Mouse (Mus musculus): ENCODE measurements at regions not wholly inside any gene's neighbourhood (a gene's known extent, or its start where the extent isn't known, plus 50 kb on each side); places are given as distances from the start of the nearest gene placed in this dataset.
A peak's percentile ranks its signal among the peaks of the same experiment; 100 is the strongest.

GRCm38 (mm10) chr1:186508358-186508757 is 197.4 kb downstream of the Tgfb2 start:
- no peaks in the 10 kb centered on the region for H3K36me3 ChIP-seq (ENCODE audit: control insufficient read depth, insufficient read depth, low read length)
- no peak overlapping the region for H3K4me3 ChIP-seq (ENCODE audit: low read length)
- no peak for ATAC-seq (ENCODE audit: low FRiP score, low TSS enrichment)
- WGBS, result 37% methylated on average over 7 of the region's 7 CpGs
- H3K9me3 ChIP-seq (ENCODE audit: control insufficient read depth, low read length), result no peaks in the 10 kb centered on the region
- H3K4me2 ChIP-seq (replicated peaks; ENCODE audit: low read depth, low read length), result no peak overlapping the region
- no peak overlapping the region for H3K9ac ChIP-seq (ENCODE audit: low read depth, low read length)
- H3K4me1 ChIP-seq (ENCODE audit: control insufficient read depth, insufficient read depth, low read length), result peaks cover 4% of the 10 kb centered on the region; the same call in 1 of the 2 replicates
- peak overlapping the region; percentile 51; the same call in 1 of the 2 replicates for H3K27ac ChIP-seq (ENCODE audit: low read depth, low read length)
- H3K27me3 ChIP-seq (ENCODE audit: control insufficient read depth, insufficient read depth, low read length), result no peaks in the 10 kb centered on the region

- Histone ChIP-seq H3K4me2 (replicated peaks; ENCODE audit: low read depth, low read length) (no peak overlapping the region), H3K27me3 (ENCODE audit: control insufficient read depth, insufficient read depth, low read length) (no peaks in the 10 kb centered on the region), H3K36me3 (ENCODE audit: control insufficient read depth, insufficient read depth, low read length) (no peaks in the 10 kb centered on the region), H3K4me3 (ENCODE audit: low read length) (no peak overlapping the region), H3K4me1 (ENCODE audit: control insufficient read depth, insufficient read depth, low read length) (peaks cover 4% of the 10 kb centered on the region; the same call in 1 of the 2 replicates), H3K27ac (ENCODE audit: low read depth, low read length) (no peak overlapping the region), H3K9ac (ENCODE audit: low read depth, low read length) (no peak overlapping the region), H3K9me3 (ENCODE audit: control insufficient read depth, low read length) (no peaks in the 10 kb centered on the region)
- 79% methylated on average over 8 of the region's 8 CpGs for WGBS
- no peak for ATAC-seq (ENCODE audit: low FRiP score, low TSS enrichment)
Observed at GRCm38 (mm10) chr1:186507956-186508355, 197.8 kb downstream of the Tgfb2 start.

GRCm38 (mm10) chr1:186506517-186506916 is 199.3 kb downstream of the Tgfb2 start:
- WGBS, result 88% methylated on average over 7 of the region's 7 CpGs
- Histone ChIP-seq H3K9me3 (ENCODE audit: control insufficient read depth, low read length) (no peaks in the 10 kb centered on the region), H3K27ac (ENCODE audit: low read depth, low read length) (no peak overlapping the region), H3K4me1 (ENCODE audit: control insufficient read depth, insufficient read depth, low read length) (peaks cover 10% of the 10 kb centered on the region), H3K9ac (ENCODE audit: low read depth, low read length) (no peak overlapping the region), H3K4me3 (ENCODE audit: low read length) (no peak overlapping the region), H3K27me3 (ENCODE audit: control insufficient read depth, insufficient read depth, low read length) (no peaks in the 10 kb centered on the region), H3K36me3 (ENCODE audit: control insufficient read depth, insufficient read depth, low read length) (no peaks in the 10 kb centered on the region), H3K4me2 (replicated peaks; ENCODE audit: low read depth, low read length) (no peak overlapping the region)
- ATAC-seq (ENCODE audit: low FRiP score, low TSS enrichment), result no peak

GRCm38 (mm10) chr1:186505912-186506311 is 199.9 kb downstream of the Tgfb2 start:
- no peak for ATAC-seq (ENCODE audit: low FRiP score, low TSS enrichment)
- WGBS, result 71% methylated on average over 1 of the region's 1 CpGs
- H3K4me3 ChIP-seq (ENCODE audit: low read length), result no peak overlapping the region
- H3K9me3 ChIP-seq (ENCODE audit: control insufficient read depth, low read length), result no peaks in the 10 kb centered on the region
- H3K27ac ChIP-seq (ENCODE audit: low read depth, low read length), result no peak overlapping the region
- H3K4me2 ChIP-seq (replicated peaks; ENCODE audit: low read depth, low read length), result no peak overlapping the region
- no peaks in the 10 kb centered on the region for H3K27me3 ChIP-seq (ENCODE audit: control insufficient read depth, insufficient read depth, low read length)
- no peaks in the 10 kb centered on the region for H3K36me3 ChIP-seq (ENCODE audit: control insufficient read depth, insufficient read depth, low read length)
- peaks cover 12% of the 10 kb centered on the region for H3K4me1 ChIP-seq (ENCODE audit: control insufficient read depth, insufficient read depth, low read length)
- H3K9ac ChIP-seq (ENCODE audit: low read depth, low read length), result no peak overlapping the region

- no peak for ATAC-seq (ENCODE audit: low FRiP score, low TSS enrichment)
- peaks cover 12% of the 10 kb centered on the region for H3K4me1 ChIP-seq (ENCODE audit: control insufficient read depth, insufficient read depth, low read length)
- H3K36me3 ChIP-seq (ENCODE audit: control insufficient read depth, insufficient read depth, low read length), result no peaks in the 10 kb centered on the region
Observed at GRCm38 (mm10) chr1:186505051-186505711, 200.6 kb downstream of the Tgfb2 start.

GRCm38 (mm10) chr1:186501726-186502125 is 204.1 kb downstream of the Tgfb2 start:
- H3K27ac ChIP-seq (ENCODE audit: low read depth, low read length), result no peak overlapping the region
- H3K9ac ChIP-seq (ENCODE audit: low read depth, low read length), result no peak overlapping the region
- no peak overlapping the region for H3K4me2 ChIP-seq (replicated peaks; ENCODE audit: low read depth, low read length)
- ATAC-seq (ENCODE audit: low FRiP score, low TSS enrichment), result no peak
- no peaks in the 10 kb centered on the region for H3K27me3 ChIP-seq (ENCODE audit: control insufficient read depth, insufficient read depth, low read length)
- peaks cover 9% of the 10 kb centered on the region for H3K4me1 ChIP-seq (ENCODE audit: control insufficient read depth, insufficient read depth, low read length)
- H3K4me3 ChIP-seq (ENCODE audit: low read length), result no peak overlapping the region
- no peaks in the 10 kb centered on the region for H3K36me3 ChIP-seq (ENCODE audit: control insufficient read depth, insufficient read depth, low read length)
- no peaks in the 10 kb centered on the region; the same call in 1 of the 2 replicates for H3K9me3 ChIP-seq (ENCODE audit: control insufficient read depth, low read length)
- 29% methylated on average over 1 of the region's 1 CpGs for WGBS

More at GRCm38 (mm10) chr1:186505051-186505711, 200.6 kb downstream of the Tgfb2 start:
- WGBS, result 69% methylated on average over 6 of the region's 6 CpGs
- Histone ChIP-seq H3K27ac (ENCODE audit: low read depth, low read length) (no peak overlapping the region), H3K4me2 (replicated peaks; ENCODE audit: low read depth, low read length) (no peak overlapping the region), H3K4me3 (ENCODE audit: low read length) (no peak overlapping the region), H3K9ac (ENCODE audit: low read depth, low read length) (no peak overlapping the region), H3K27me3 (ENCODE audit: control insufficient read depth, insufficient read depth, low read length) (no peaks in the 10 kb centered on the region), H3K9me3 (ENCODE audit: control insufficient read depth, low read length) (no peaks in the 10 kb centered on the region)

- Histone ChIP-seq H3K4me2 (replicated peaks; ENCODE audit: low read depth, low read length) (no peak overlapping the region), H3K36me3 (ENCODE audit: control insufficient read depth, insufficient read depth, low read length) (no peaks in the 10 kb centered on the region), H3K4me1 (ENCODE audit: control insufficient read depth, insufficient read depth, low read length) (peaks cover 9% of the 10 kb centered on the region), H3K9me3 (ENCODE audit: control insufficient read depth, low read length) (no peaks in the 10 kb centered on the region; the same call in 1 of the 2 replicates), H3K9ac (ENCODE audit: low read depth, low read length) (no peak overlapping the region), H3K27me3 (ENCODE audit: control insufficient read depth, insufficient read depth, low read length) (no peaks in the 10 kb centered on the region), H3K27ac (ENCODE audit: low read depth, low read length) (no peak overlapping the region), H3K4me3 (ENCODE audit: low read length) (no peak overlapping the region)
- WGBS, result 79% methylated on average over 1 of the region's 1 CpGs
- no peak for ATAC-seq (ENCODE audit: low FRiP score, low TSS enrichment)
Observed at GRCm38 (mm10) chr1:186497872-186498271, 207.9 kb downstream of the Tgfb2 start.

- WGBS, result 78% methylated on average over 2 of the region's 2 CpGs
- Histone ChIP-seq H3K36me3 (ENCODE audit: control insufficient read depth, insufficient read depth, low read length) (no peaks in the 10 kb centered on the region), H3K4me1 (ENCODE audit: control insufficient read depth, insufficient read depth, low read length) (peaks cover 9% of the 10 kb centered on the region), H3K4me2 (replicated peaks; ENCODE audit: low read depth, low read length) (no peak overlapping the region), H3K9me3 (ENCODE audit: control insufficient read depth, low read length) (no peaks in the 10 kb centered on the region; the same call in 1 of the 2 replicates), H3K27ac (ENCODE audit: low read depth, low read length) (no peak overlapping the region), H3K4me3 (ENCODE audit: low read length) (no peak overlapping the region), H3K27me3 (ENCODE audit: control insufficient read depth, insufficient read depth, low read length) (no peaks in the 10 kb centered on the region), H3K9ac (ENCODE audit: low read depth, low read length) (no peak overlapping the region)
- ATAC-seq (ENCODE audit: low FRiP score, low TSS enrichment), result no peak
Observed at GRCm38 (mm10) chr1:186497333-186497732, 208.5 kb downstream of the Tgfb2 start.

GRCm38 (mm10) chr1:186494411-186494783 is 211.4 kb downstream of the Tgfb2 start:
- Histone ChIP-seq H3K9ac (ENCODE audit: low read depth, low read length) (no peak overlapping the region), H3K27me3 (ENCODE audit: control insufficient read depth, insufficient read depth, low read length) (no peaks in the 10 kb centered on the region), H3K4me1 (ENCODE audit: control insufficient read depth, insufficient read depth, low read length) (no peaks in the 10 kb centered on the region), H3K36me3 (ENCODE audit: control insufficient read depth, insufficient read depth, low read length) (no peaks in the 10 kb centered on the region), H3K27ac (ENCODE audit: low read depth, low read length) (no peak overlapping the region), H3K4me2 (replicated peaks; ENCODE audit: low read depth, low read length) (no peak overlapping the region), H3K9me3 (ENCODE audit: control insufficient read depth, low read length) (no peaks in the 10 kb centered on the region), H3K4me3 (ENCODE audit: low read length) (no peak overlapping the region)
- ATAC-seq (ENCODE audit: low FRiP score, low TSS enrichment), result no peak
- 90% methylated on average over 5 of the region's 5 CpGs for WGBS

All from kidney, embryonic 14.5 days (tissue).